Mouse (Mus musculus) liver, adult (tissue): ENCODE results near the gene Arhgap15.

Experiments
- GATA4 ChIP-seq: IDR thresholded peaks from 2 replicates; pipeline ENCODE4 v1.6.1; 2014; ENCODE audit warnings: mild to moderate bottlenecking, low read length; ENCODE audit not compliant: insufficient replicate concordance

The Arhgap15 gene

DNA sequence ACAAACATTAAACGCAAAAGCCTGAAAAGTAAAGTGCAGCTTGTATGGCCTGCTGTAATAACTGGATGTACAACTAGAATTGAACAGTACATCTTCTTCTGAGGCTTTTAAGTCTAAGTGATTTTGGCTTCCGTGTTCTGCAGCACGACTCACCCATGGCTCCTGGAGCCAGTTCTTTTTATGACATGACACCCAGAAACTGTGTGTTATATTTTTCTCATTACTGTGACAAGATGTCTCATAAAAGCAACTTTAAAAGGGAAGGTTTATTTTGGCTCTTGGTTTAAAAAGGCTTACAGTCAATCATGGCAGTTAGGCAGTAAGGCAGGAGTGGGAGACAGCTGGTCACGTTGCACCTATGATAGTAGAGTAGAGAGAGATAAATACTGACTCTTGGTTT, 349.9 kb downstream of the Arhgap15 start:
- TF ChIP-seq GATA4: no peak

DNA sequence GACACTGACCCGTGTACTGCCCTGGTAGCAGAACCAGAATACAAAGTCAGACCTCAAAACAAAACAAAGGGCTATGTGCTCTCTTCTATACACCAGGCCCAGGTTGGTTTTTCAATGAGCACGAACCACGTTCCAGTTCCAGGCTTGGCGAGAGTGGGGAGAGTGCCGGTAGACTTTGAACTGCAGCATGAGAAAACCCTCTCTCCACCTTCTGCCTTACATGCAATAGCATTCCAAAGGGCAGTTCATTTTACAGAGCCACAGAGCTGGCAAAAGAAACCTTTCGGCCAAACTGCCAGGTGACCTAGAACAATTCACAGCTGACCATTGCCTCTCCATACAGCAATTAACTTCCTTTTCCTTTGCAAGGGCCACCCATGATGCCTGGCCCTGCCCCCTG, 353.7 kb downstream of the Arhgap15 start:
- TF ChIP-seq GATA4: no peak

DNA sequence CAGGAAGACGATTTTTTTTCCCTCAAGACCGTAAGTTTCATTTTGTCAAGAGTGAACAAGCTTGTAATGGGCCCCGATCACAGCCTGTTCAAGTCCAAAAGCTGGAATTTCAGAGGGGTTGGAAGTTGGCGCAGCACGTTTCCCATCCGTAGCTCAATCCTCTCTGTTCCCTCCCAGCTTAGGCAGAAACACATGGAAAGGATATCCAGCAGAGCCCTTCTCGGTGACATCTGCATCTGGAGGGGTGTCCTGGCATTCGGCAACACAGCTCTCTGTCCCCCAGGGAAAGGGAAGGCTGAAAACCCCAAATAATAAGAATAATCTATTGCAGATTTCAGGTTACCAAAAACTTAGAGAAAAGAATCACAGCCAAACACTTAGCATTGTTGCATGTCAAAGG, 354.7 kb downstream of the Arhgap15 start:
- no peak for TF ChIP-seq GATA4

DNA sequence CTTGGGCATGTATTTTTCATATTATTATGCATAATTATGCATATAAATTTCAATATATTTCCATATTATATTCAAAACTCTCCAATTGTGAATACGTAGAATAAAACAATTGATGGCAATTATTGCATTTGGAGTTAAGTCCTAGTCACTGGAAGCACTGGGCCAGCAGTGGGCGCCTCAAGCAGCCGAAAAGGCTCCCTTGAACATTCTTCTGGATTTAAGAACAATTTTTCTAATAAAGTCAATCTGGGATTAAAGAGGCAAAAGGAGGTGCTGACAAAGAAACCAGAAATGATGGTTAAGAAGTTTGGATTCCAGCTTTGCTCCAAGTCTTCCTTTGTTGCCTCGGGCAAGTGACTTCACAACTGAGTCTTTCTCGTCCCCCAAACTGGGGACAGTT, 355.1 kb downstream of the Arhgap15 start:
- TF ChIP-seq GATA4: no peak

DNA sequence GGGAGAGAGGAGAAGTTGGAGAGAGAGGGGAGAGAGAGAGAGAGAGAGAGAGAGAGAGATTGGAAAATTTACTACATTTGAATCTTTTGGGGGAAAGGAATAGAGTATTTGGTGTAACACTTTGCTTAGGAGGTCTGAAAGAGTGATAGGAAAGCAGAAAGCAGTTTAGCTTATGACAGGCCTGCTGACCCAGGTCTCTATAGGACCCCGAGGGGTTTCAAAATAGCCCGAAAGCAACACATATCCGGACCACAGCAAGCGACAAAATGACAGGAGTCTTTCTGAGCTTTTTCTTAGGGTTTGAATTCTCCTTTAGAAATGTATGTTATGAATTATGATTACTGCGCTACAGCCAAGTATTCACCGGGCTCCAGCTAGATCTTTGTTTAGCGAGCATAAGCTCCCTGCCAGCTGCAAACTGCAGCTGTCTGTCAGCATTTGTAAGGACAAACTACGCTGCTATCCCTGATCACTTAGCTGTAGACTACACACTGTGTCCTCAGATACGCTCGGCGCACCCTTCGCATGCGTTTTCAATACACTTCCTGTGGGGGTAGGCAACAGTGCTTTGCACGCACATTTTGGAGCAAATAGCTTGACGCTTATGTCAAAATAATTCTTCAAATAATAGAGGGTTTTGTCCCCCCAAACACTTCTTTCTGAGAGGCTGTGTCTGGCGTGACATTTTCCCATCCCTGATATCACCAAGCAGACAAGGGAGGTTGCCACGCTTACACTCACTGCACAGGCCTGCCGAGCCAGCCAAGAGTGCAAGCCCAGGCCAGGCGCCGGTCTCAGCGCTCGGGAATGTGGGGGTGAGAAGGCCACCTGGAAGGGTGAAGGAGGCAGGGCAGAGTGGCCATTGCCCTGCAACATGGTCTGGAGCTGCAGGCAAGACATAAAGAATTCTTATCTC, 355.9 kb downstream of the Arhgap15 start:
- TF ChIP-seq GATA4: no peak; the same call in 1 of the 2 replicates

DNA sequence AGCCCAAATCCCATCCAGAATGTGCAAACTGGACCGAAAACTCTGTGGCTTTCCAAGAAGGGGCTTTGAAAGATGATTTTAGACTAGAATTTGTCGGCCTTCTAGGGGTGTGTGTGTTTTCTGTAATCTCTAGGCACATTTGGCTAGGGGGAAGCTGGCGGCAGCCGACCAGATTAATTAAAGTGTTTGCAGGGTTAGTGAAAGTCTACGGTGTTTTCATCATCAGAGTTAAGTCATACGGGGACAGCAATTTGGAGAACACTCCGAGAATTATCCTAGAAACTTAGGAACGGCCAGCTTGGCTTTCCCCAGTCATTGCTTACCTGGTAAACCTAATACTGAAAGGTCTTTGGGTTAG, 356.6 kb downstream of the Arhgap15 start:
- TF ChIP-seq GATA4: no peak

DNA sequence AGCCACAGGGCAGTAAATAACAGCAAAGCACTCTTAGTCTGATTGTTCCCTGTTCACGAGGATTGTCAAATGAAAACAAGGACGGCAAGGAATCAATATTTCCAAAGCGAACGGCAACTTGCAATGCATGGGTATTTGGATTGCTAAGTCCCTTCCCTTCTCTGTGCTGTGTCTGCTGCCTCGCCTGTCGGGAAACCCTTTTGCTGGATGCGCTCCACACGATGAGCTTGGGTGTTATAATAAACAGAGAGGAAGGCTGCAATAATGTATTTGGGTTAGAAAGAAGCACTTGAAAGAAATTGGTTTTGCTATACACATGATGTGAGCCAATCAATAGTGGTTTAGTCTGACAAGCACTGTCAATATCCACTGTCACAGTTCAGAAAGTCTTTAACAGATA, 357.7 kb downstream of the Arhgap15 start:
- TF ChIP-seq GATA4: no peak

DNA sequence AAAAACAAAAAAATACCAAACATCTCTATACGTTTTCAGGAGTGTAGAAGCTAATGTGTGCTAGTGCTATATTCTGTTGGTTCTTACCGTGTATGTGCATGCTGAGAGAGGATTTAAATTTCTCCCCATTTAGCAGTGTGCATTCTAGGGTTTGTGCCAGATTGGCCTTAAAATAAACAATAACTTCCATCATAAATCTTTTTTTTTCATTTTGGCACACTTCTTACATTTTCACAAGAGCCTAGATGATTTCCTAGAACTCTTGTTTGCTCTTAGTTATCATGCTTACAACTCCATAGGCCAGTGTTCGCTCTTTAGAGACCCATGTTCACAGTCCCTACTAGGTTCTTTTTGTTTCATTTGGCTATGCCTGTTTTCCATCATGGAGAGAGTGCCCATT, 362.7 kb downstream of the Arhgap15 start:
- no peak for TF ChIP-seq GATA4

DNA sequence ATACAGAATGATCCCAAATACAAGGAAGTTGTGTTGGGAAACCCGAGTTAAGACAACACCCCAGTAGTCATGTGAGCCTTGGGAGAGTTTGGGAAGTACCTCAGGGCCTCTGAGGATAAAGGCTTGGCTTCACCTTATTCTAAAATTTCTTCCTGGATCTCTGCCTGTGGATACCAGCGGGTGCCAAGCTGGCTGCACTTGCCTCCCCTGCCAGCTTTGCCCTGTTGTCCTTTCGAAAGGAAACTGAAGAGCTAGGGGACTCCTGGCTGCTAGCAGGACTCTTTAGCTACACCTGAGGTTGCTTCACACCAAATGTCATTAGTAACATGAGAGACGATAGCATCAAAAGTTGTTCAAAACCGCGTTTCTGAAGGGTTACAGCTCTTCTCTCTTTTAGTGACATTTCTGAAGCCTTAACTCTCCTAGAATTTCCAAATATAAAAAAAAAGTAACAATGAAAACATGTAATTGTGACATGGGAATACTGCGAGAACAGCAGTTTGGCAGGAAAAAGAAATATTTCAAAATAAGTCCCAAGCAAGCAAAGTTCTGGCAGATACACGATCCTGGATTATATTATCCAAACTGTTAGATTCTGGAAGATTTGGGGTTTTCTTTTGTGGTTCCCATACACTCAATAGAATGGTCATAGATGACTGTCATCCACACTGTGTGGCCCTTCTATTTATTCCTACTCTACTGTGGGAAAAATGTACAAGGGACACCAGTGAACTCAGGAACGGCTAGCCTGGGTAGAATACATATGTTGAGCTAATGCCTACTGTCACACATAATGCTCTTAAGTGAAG, 364.6 kb downstream of the Arhgap15 start:
- no peak for TF ChIP-seq GATA4

DNA sequence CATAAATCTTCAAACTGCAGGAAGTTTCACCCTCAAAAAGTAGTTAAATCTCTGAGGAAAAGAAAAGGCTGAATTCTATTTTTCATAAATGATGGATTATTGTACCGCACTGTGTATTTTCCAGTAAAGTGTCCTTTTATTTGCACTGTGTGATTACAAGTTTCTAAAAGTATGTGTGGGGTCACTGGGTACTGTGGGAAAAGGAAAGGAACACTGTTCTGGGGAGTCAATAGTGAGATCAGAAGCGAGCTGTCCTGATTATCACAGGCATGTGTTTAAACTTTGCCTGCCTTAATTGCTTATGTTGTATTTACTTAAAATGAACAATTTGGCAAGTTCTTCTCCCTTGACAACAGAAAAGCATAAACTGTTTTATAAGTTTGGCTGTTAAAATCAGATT, 365.7 kb downstream of the Arhgap15 start:
- peak; percentile 55; the same call in 1 of the 2 replicates for TF ChIP-seq GATA4

DNA sequence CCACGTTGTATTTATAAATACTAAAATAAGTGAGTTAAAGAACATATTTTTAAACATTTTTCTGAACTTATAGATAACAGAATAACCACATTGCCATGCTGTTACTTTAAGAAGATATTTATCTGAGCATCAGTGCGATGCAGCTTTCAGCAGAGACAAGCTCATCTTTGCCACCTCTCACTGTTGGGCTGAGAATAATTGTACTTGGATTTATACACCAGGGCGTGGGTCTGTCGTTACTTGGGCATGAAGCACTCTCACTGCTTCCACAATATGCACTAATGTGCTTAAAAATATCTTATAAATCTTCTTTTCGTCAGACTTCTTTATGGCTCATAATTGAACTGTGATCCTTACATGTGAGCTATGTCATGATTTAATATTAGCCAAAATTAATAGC, 372.5 kb downstream of the Arhgap15 start:
- TF ChIP-seq GATA4: no peak

DNA sequence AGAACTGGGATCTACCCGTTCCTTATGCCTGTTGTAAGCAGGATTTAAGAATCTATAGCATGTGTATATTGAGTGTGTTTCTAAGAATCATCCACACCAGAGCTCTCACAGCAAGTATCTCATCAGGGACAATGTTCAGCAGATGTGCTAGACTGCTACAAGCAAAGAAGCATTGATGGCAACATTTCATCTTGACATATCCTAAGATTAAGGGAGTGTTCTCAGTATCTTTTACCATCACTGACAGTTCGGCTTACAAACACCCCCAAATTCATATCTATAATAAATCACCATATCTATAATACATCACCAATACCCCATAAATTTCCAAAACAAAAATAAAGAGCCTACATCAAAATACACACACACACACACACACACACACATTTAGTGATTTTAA, 374.6 kb downstream of the Arhgap15 start:
- no peak for TF ChIP-seq GATA4

DNA sequence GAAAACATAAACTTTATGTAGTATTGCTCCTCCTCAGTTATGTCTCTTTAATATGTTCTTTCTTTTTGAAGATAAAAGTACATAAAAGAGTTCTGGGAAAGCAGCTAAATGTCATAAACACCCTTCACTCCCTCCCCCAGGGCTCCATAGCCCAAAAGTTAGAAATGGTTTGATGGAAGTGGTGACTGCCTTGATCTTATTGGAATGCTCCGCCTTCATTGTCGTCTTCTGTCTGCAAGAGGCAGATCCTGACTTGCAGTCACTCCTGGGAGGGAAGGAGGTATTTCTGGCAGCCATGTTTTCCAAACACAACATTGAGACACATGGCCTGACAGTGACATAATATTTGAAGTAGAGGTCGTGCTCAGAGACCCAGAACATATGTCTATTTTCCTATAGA, 375.5 kb downstream of the Arhgap15 start:
- no peak for TF ChIP-seq GATA4

DNA sequence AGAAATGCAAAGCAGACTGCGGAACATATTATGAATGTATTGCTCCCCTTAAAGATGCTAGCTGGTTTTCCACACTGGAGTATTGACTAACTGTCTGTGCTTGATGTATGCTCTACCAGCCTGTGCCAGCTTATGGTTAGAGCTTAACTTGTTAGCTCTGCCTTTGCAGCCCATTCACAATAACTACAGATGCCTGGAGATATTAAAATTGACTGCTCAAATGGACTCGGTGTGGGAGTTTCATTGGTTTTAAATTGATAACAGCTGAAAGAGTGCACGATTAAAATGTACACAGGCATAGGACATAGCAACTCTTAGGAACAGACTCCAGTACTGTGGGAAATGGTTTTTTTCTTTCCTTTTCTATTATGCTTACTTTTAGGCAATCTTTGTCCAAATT, 376.1 kb downstream of the Arhgap15 start:
- no peak for TF ChIP-seq GATA4

DNA sequence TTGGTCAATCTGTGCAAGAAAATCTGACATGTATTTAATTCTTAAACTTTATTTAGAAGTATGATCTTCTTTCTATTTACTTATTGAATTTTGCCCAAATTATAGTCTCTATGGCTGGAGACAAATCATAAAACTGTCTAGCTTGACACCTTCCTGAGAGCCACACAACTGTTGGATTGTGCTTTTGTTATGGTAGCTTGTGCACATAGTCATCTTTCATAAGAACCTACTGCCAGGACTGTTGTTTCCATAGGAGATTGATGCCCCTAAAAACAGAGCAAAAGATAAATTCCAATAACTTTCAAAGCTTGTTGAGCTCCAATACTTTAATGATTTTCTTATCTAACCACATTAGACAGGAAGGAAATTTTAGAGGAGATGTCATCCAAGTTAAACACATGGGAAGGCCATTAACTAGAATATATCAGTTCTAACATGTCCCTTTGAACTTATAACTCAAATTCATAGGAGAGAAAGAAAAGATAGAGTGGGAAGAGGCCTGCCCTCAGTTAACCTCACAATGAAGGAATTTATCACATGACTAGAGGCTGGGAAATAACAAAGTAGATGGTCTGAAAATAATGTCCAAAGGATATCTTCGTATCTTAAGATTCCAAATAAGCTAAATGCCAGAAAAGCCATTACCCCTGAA, 377.5 kb downstream of the Arhgap15 start:
- no peak for TF ChIP-seq GATA4

DNA sequence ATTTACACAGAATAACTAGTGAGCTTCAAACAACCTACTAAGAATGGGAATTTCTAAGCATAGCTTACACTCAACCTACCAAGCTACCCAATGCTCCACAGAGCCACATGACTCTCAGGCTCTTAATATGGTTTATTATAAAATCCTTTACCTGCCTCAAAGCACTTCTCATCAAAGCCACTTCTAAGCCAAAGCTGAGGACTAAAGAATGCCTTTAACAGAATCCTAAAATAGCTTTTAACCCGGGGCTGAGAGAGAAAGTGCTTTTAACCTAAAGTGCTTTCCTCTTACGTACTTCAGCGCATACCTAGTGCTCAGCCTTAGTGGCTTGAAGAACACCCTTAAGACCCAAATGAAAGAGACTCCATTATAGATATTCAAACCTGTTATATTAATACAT, 380.9 kb downstream of the Arhgap15 start:
- TF ChIP-seq GATA4: no peak
